Mouse (Mus musculus): Measurements from ENCODE around the gene Tubb4a.

Gene Tubb4a

DNA sequence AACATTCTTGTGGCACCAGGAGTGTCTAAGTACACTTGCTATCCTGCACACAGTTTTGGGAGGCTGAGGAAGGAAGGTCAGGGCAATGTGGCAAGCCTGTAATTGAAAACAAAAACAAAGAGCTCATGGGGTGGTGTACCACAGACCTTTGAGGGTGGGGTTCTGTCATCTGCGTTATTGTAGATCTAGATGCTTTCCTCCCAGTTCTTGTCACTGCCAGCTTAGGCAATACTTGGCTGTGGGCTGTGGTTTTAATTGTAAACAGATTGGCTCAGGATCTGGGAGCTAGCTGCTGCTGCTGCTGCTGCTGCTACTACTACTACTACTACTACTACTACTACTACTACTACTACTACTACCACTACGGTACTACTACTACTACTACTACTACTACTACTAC lies 14.7 kb upstream of the Tubb4a start:
- DNase-seq (ENCODE audit: low spot score in 2 of 2) = no peak

DNA sequence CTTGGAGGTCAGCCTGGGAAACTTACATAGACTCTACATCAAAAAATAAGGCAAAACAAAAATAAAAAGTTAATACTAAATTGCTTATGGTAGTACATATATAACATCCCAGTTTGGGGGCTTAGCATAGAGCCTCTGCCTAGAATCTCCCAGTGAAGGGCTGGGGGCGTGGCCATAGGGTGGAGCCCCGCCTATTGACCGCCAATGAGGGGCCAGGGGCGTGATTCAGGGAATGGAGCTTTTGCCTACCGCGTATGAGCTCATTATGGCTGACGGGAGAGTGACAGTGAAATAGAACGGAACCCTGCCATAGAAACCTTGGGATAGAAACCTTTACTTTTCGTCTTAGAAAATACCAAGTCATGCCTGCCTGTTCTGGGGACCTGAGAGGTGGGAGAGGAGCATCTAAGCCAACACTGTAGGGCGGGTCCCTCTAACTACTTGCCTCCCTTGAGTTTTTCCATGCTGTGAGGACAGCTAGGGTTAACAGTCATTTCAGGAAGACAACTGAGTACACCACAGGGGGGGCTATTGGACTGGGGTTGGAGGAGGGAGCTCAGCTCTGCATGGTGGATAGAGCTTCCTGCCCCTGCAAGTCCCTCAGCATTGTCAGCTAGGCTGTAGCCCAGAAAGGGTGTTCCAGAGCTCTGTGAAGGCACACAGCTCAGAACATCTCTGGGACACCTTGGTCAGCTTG lies 12.2 kb upstream of the Tubb4a start:
- DNase-seq (ENCODE audit: low spot score in 2 of 2) = no peak

DNA sequence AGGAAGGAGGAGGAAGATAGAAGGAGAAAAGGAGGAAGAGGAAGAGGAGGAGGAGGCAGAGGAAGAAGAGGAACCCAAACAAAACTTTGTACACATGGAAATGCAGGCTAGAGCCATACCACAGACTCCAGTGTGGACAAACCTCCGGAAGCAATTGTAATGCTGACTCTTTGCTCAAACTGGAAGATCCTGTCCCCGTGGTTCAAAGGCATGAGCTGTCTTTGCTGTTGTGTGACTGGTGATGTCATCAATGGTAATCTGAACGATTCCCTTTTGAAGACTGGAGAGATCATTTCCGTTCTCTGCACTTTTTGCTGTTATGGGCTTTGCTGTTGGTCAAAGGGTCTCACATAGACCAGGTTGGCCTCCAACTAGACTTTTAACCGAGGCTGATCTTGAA lies 10.7 kb upstream of the Tubb4a start:
- DNase-seq (ENCODE audit: low spot score in 2 of 2) = no peak

DNA sequence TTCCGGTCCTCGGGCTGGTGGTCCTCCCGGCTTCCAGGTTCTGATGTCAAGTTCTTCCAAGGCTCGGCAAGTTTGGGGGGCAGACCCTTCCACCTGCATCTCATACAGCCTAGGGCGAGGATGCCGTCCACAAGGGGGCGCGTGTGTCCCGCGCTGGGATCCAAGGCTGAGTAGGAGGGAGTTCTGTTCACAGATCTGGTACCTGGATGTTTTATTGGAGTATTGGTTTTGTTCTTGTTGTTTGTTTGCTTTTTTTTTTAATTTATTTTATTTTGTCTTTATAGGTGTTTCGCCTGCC lies 9.0 kb upstream of the Tubb4a start:
- peak; percentile 78 to 82 for DNase-seq (ENCODE audit: low spot score in 2 of 2)

DNA sequence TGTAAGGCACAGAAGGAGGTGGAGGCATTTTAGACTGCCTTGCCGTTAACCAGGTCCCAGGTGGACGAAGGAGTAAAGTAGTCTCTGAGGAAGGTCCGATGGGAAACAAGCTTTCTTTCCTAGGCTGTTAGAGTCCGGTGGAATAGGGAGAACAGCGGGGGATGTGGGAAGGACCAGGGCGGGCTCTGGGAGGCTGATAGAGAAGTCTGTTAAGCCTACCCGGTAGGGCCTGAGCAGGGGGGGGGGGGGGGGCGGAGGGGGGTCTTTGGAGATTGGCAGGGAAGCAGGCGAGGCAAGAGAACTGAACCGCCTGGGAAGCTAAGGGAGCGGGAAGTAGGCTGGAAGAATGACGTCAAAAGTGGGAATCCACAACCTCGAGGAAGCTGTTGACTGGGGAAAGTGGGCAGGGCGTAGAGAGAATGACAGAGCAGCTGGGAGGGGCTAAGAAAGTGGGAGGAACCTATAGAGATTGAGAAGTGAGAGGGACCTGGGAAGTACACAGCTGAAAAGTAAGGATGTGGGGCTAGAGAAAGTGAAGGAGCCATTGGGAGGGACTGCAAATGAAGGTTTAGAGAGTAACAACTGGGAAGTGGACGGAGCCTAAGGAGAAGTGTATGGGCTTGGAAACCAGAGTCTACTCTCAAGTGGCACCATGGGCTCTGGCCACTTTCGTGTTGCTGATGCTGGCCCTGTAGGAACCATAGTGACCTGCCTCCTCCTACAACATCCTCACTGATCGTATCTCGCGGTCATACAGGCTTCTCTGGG lies 8.5 kb upstream of the Tubb4a start:
- no peak for DNase-seq (ENCODE audit: low spot score in 2 of 2)

DNA sequence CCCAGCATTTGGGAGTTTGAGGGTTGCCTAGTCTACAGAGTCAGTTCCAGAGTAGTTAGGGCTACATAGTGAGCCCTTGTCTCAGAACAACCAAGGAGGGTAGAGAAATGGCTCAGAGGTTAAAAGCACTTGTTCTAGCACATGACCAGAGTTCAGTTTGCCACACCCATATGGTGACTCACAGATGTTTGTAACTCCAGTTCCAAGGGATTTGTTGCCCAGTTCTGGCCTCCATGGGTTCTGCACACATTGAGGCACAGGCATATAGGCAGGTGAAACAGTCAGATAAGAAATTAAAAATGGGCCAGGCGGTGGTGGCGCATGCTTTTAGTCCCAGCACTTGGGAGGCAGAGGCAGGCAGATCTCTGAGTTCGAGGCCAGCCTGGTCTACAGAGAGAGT lies 6.6 kb upstream of the Tubb4a start:
- DNase-seq (ENCODE audit: low spot score in 2 of 2) = no peak

DNA sequence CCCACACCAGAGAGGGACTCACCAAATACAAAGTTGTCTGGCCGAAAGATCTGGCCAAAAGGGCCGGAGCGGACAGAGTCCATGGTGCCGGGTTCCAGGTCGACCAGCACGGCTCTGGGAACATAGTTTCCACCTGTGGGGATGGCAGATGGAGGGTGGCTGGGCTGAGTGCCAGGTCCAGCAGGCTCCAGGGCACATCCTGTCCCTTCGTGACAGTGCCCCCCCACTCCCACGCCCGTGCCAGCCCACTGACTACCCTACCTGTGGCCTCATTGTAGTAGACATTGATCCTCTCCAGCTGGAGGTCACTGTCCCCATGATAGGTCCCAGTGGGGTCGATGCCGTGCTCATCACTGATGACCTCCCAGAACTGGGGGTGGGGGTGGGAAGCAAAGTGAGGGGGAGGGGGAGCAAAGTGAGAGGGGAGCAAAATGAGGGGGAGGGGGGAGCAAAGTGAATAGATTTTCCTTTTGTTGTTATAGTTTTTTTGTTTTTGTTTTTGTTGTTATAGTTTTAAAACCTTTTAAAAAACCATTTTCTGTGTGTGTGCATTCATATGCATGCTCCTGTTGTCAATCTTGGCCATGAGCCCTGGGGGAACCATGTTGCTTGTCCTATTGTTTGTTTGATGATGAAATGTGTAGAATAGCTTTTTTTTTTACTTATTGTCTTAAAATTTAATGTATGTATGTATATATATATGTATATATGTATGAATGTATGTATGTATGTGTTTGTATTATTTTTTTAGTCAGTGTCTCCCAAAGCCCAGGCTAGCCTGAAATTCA lies 1.4 kb downstream of the Tubb4a start:
- DNase-seq (ENCODE audit: low spot score in 2 of 2) = peak in 1 of 2 experiments; percentile 11

DNA sequence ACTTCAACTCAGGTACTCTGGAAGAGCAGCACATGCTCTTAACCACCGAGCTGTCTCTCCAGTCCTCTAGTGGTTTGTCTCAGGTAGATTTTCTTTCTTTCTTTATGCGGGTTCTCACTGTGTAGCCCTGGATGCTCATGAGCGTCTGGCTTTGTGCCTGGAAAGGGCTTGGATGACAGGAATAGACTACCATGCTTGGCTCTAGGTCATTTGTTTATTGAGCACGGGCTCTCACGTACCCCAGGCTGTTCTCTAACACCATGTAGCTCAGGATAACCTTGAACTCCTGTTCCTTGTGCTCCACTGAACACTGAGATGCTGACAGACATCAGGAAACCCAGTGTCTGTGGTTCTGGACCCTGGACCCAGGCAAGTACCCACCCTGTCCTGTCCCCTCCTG lies 5.1 kb downstream of the Tubb4a start:
- no peak for DNase-seq (ENCODE audit: low spot score in 2 of 2)

DNA sequence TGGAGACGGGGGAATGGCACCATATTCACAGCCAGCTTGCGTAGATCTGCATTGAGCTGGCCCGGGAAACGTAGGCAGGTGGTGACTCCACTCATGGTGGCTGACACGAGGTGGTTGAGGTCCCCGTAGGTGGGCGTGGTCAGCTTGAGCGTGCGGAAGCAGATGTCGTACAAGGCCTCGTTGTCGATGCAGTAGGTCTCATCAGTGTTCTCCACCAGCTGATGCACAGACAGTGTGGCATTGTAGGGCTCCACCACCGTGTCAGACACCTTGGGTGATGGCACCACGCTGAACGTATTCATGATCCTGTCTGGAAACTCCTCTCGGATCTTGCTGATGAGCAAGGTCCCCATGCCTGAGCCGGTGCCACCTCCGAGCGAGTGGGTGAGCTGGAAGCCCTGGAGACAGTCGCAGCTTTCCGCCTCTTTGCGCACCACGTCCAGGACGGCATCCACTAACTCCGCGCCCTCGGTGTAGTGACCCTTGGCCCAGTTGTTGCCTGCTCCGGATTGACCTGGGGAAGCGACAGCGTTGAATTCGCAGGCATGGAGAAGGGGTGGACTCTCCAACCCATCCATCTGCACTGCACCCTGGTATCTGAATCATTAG lies 6.2 kb downstream of the Tubb4a start:
- DNase-seq (ENCODE audit: low spot score in 2 of 2) = peak in 1 of 2 experiments; percentile 17

DNA sequence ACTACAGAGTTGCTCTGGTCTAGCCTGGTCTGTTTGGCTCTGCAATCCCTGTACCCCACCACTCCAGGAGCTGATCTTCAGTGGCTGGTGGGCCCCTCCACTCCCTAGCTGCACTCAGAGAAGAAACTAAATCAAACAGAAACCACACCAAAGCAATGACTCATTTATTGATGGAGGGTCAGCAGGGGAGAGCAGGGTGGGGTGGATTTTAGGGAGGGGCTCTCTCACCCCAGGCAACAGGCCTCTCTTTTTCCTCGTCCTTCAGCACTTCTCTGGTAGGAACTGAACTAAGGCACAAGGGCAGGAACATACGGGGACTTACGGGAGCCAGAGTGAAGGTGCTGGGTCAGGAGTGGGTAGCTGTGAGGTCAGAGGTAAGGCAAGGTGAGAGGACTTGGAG lies 7.7 kb downstream of the Tubb4a start:
- DNase-seq (ENCODE audit: low spot score in 2 of 2) = no peak

DNA sequence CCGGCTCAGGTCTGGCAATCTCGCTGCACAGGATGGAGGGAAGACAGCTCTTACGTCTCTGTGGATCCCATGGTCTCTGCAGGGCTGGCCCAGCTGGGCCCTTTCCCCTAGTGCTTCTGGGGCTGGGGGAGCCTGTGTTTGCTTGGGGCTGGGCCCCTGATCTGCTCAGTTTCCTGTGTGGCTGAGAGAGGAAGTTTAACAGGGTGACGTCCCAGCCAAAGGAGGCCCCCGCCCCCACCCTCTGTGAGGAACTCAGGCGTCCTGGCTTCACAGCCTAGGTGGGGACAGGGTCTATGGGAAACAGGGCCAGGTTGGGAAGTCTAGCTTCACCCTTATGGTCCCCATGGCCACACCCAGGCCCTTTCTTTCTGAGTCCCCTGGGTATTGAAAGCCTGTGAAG lies 9.2 kb downstream of the Tubb4a start, which contains the start of gene Dennd1c:
Gene Dennd1c (minus strand): TSS at position 179 of the 400 bp plus-strand sequence.
- DNase-seq (ENCODE audit: low spot score in 2 of 2) = no peak

DNA sequence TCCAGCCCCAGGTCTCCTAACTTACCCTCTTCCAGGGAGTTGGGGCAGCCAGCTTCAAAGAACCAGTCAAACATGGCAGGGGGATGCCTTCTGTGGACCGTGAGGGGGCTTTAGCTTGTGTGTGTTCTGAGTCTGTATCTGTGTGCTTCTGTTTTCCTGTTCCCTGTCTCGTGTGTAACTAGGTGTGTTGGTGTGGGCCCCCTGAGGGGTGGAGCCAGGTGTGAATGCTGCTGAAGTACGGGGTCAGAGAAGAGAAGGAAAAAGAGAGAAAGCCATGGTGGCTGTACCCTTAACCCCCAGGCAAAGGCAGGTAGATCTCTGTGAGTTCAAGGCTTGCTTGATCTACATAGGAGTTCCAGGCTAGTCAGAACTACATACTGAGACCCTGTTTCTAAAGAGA lies 10.7 kb downstream of the Tubb4a start:
- DNase-seq (ENCODE audit: low spot score in 2 of 2) = no peak

DNA sequence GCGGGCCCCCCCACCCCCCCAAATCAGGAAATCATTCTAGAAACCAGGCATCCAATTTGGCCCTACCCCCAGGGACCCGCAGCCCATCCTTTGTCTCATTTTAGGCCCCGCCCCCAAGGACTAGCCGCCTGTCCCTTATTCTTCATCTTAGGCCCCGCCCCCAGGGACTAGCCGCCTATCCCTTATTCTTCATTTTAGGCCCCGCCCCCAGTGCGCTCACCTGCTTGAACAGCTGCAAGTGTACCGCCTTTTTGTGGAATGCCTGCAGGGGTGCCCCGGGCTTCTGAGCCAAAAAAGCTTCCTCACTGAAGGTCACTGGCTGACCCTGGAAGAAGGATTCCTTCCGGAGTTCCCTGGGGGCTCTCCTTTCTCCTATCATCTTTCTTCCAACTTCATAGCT lies 16.9 kb downstream of the Tubb4a start:
- DNase-seq (ENCODE audit: low spot score in 2 of 2) = no peak

DNA sequence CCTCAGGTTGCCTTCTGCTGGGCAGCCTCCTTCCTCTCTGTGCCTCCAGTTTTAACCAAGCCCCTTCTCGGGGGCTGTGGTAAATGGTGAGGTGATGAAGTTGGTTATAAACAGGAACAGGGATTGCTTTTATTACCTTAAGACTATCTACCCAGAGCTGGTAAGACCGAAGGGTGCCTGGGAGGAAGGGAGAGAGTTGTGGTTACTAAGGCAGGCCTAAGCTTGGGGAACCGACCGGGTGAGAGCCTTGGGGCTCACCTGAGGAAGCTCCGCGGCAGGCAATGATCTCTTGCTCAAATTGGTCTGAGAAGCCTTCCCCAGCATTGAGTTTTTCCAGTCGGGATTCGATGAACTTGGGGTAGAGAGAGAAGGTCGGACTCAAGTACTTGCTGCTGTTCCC lies 17.3 kb downstream of the Tubb4a start:
- no peak for DNase-seq (ENCODE audit: low spot score in 2 of 2)

DNA sequence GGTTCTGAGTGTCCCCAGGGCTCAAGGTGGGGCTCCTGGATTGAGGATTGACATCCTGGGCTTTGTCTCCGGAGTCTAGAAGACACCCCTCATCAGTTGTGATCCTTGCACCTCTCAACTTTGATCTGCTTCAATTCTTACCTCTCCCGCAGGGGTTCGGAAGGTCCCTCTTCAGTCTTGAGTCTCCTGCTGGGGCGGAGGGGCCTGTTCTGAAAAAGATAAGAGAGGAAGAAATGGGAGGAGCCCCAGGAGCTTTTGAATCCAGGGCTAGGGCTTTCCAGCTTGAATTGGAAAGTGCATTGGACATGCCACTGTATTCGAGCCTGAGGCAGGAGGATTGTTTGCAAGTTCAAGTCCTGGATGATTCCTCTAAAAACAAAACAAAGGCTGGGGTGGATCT lies 20.7 kb downstream of the Tubb4a start:
- DNase-seq (ENCODE audit: low spot score in 2 of 2) = no peak

DNA sequence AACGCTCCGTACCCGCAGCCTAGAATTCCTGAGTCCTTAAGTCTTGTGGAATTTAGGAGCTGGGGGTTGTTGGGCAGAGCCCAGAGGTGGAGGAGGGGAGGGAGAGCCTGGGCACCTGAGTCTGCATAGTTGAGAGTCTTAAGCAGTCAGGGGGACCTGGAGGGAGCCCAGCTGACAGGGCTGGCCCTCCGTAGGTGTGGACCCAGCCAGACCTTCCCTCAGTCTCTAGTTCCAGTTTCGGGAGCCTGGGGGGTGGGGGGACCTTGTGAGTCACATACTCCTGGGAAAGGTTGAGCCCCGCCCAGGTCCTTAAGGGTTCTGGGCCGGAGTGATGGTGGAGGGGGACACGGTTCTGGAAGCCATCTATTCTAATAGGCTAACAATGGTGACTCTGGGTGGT lies 24.6 kb downstream of the Tubb4a start:
- DNase-seq (ENCODE audit: low spot score in 2 of 2) = no peak

DNA sequence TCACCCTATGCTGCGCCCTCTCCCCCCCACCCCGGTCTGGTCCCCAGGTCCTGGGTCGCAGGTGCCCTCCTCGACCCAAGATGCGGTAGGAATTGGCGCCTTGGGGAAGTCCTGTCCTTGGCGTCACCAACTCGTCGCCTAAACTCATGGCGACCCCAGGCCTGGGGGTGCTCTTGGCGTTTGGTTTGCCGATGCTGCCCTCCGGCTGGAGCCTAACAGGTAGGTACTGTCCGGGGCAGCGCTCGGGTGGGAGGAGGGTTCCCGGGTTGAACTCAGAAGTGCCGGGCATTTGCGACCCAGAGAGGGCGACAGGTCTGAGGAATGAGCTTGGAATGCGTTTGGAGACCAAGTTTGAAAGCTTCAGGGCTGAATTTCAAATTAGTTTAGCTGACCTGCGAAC lies 25.0 kb downstream of the Tubb4a start:
- DNase-seq (ENCODE audit: low spot score in 2 of 2) = no peak

DNA sequence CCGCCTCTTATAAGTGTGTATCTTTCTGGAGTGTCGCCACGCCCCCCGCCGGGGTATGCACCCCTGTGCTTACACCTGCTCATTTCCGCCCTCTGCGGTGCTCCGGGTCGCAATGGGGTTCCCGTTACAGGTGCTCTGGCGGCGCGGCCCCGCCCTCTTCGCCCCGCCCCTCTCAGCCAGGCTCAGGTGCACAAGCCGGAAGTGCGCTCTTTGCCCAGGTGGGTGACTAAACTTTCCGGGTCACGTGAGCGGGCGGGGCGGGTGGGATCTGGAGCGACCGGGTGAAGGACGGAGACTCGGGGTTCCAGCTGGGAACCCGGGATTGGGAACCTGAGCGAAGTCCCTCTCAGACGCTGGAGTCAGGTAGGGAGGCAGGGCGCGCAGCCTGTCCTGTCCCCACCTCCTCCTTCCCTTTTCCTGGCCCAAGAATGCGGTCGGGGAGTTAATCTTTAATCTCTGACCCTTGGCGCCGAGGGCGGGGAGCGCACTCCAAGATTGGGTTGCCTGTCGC lies 25.5 kb downstream of the Tubb4a start:
- no peak for DNase-seq (ENCODE audit: low spot score in 2 of 2)

DNA sequence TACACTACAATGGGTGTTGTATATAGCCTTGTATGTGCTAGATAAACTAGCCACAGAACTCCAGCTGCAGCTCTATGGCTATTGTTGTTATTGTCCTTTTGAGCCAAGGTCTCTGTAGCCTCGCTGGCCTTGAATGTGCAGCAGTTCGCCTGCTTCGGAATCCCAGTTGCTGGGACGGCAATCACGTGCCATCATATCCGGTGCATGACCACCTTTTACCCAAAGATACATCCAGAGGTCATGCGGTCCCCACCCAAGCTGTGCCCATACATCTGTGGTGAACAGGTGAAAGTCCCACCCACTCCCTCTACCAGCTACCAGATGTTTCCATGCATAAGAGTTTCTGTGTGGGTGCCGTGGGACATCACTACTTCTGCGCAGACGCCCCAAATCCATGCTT lies 26.5 kb downstream of the Tubb4a start:
- no peak for DNase-seq (ENCODE audit: low spot score in 2 of 2)

DNA sequence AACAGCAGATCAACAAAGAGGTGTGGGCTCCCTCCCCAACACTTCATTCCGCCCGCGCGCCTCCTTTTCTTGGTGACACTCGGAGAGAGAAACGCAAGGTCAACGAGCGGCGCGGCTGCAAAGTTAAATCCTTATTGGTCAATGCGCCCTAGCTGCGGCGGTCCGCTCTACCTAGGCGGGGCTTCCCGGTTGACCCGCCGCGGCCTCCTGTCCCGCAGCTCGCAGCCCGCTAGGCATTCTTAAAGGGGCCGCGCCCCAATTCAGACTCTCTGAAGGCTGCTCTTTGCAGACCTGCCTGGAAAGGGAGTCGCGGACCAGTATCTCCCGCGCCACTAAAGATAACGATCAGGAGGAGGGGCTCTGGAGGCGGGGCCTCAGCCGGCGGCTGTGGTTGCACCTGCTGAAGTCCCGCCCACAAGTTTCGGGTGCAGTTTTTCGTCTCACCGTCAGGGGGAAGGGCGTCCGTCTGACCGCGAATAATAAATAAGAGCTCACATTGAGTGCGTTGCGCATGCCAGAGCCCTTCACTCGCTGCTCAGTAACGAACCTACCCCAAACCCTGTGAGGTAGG lies 27.3 kb downstream of the Tubb4a start:
- DNase-seq (ENCODE audit: low spot score in 2 of 2) = peak; percentile 91 to 92

DNA sequence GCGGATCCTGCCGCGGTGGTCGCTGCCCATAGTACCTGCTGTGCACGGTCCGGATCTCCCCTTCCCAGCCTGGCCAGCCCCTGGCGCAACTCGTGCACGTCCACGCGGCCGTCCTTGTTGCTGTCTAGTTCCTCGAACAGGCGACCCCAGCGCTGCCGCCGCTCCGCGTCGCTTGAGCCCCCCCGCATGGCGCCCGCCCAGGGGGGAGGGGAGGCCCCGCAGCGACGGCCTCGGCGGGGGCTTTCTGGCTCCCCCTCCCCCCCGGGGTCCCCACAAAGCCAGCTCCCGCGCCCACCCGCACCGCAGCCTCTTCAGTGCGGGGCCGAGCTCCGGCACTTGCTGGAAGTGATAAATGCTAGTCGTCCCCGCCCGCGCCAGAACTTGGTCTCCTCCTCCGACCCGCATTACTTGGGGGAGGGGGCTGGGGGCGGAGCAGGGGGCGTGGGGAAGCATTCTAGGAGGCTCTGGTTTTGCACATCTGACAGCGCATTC lies 28.1 kb downstream of the Tubb4a start, which contains the start of gene Slc25a23:
Gene Slc25a23 (minus strand): TSS at position 378 of the 492 bp plus-strand sequence.
- DNase-seq (ENCODE audit: low spot score in 2 of 2) = peak; percentile 46 to 56

Data from frontal cortex, postnatal 25 days (tissue).